Mouse (Mus musculus) retina, embryonic 14.5 days (tissue): ENCODE measurements at regions not wholly inside any gene's neighbourhood (a gene's known extent, or its start where the extent isn't known, plus 50 kb on each side); places are given as distances from the start of the nearest gene placed in this dataset.

Experiments used
- DNase-seq: peaks from one replicate; pipeline ENCODE4 v3.0.0-alpha.2; 2015; ENCODE audit warnings: low spot score

GRCm38 (mm10) chr10:109480551-109480950 lies 469.8 kb upstream of the Syt1 start:
- DNase-seq, result no peak

- no peak for DNase-seq
These were observed 469.2 kb upstream of the Syt1 start for GRCm38 (mm10) chr10:109479941-109480340.

- no peak for DNase-seq
These were observed 455.7 kb upstream of the Syt1 start for GRCm38 (mm10) chr10:109466516-109466915.

- no peak for DNase-seq
These were observed 420.3 kb upstream of the Syt1 start for GRCm38 (mm10) chr10:109431112-109431511.

GRCm38 (mm10) chr10:109427878-109428277 lies 417.1 kb upstream of the Syt1 start:
- DNase-seq, result no peak

GRCm38 (mm10) chr10:109407011-109407410 lies 396.2 kb upstream of the Syt1 start:
- DNase-seq, result no peak

- no peak for DNase-seq
These were observed 394.4 kb upstream of the Syt1 start for GRCm38 (mm10) chr10:109405116-109405685.

- DNase-seq, result peak; percentile 58
These were observed 373.0 kb upstream of the Syt1 start for GRCm38 (mm10) chr10:109383758-109384157.

GRCm38 (mm10) chr10:109378846-109379245 lies 368.1 kb upstream of the Syt1 start:
- no peak for DNase-seq

GRCm38 (mm10) chr10:109360161-109360560 lies 349.4 kb upstream of the Syt1 start:
- no peak for DNase-seq

- no peak for DNase-seq
These were observed 348.0 kb upstream of the Syt1 start for GRCm38 (mm10) chr10:109358812-109359211.

GRCm38 (mm10) chr10:109332846-109333386 lies 322.1 kb upstream of the Syt1 start:
- no peak for DNase-seq

GRCm38 (mm10) chr10:109309286-109309685 lies 298.5 kb upstream of the Syt1 start:
- DNase-seq, result peak; percentile 60

GRCm38 (mm10) chr10:109300199-109300598 lies 289.4 kb upstream of the Syt1 start:
- no peak for DNase-seq

GRCm38 (mm10) chr10:109299785-109300184 lies 289.0 kb upstream of the Syt1 start:
- DNase-seq, result peak; percentile 22

GRCm38 (mm10) chr10:109283348-109283747 lies 272.6 kb upstream of the Syt1 start:
- no peak for DNase-seq

- DNase-seq, result no peak
These were observed 239.0 kb upstream of the Syt1 start for GRCm38 (mm10) chr10:109249781-109250180.

- peak; percentile 39 for DNase-seq
These were observed 235.5 kb upstream of the Syt1 start for GRCm38 (mm10) chr10:109246328-109246727.

- peak; percentile 53 for DNase-seq
These were observed 226.2 kb upstream of the Syt1 start for GRCm38 (mm10) chr10:109237026-109237425.

- DNase-seq, result no peak
These were observed 216.2 kb upstream of the Syt1 start for GRCm38 (mm10) chr10:109226989-109227388.

- no peak for DNase-seq
These were observed 178.2 kb upstream of the Syt1 start for GRCm38 (mm10) chr10:109188761-109189503.

GRCm38 (mm10) chr10:109188252-109188651 lies 177.5 kb upstream of the Syt1 start:
- no peak for DNase-seq

- DNase-seq, result no peak
These were observed 174.5 kb upstream of the Syt1 start for GRCm38 (mm10) chr10:109185243-109185642.
